Mouse (Mus musculus) megakaryocyte, embryonic 14.5 days (primary cell): Measurements from ENCODE around the gene Nppc.

Experiments
- FLI1 ChIP-seq: IDR thresholded peaks from 2 replicates; pipeline ENCODE4 v1.6.1; 2012; ENCODE audit warnings: low read length, inconsistent platforms, mixed read lengths
- GATA1 ChIP-seq: IDR thresholded peaks from 3 replicates; pipeline ENCODE4 v1.6.1; 2012; ENCODE audit warnings: mixed read lengths, low read length, inconsistent platforms, borderline replicate concordance

DNA sequence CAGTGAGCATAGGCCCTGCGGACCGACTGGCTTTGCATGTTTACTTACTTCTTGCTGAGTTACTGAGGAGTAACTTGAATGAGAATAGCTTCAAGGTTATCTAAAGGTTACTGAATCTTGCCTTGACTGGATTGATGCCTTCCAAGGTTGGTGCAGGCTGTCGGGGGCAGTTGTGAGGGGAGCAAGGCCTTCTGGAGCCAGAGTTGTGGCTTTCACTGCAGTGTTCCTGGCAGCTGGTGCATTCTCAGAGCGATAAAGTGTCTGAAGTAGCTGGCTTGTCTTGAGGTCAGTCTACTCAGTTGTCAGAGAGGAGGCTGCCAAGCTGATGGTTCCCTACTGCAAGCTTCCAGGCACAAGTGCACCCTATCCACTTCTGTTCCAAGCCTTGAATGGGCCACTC lies 49.0 kb upstream of the Nppc start:
- TF ChIP-seq GATA1 (no peak), FLI1 (no peak)
